Mouse (Mus musculus) heart, adult 2 months (tissue): Measurements from ENCODE around the gene Dscam. TPM values are rescaled to one million over a fixed set of nuclear protein-coding genes. Genes with fewer than 3 reads are reported as not detected.

Experiments used
- DNase-seq, 2 experiments: peaks; one replicate each; pipeline ENCODE4 v3.0.0; 2021
- H3K27ac ChIP-seq: fragments of 200-600 bp; 2 replicates; pipeline ENCODE4 v1.8.1; 2022
- H3K27me3 ChIP-seq: fragments of 200-500 bp; 2 replicates; pipeline ENCODE4 v1.6.1; 2012; ENCODE audit warnings: mild to moderate bottlenecking, low read length, inconsistent platforms, mixed read lengths; ENCODE audit not compliant: control insufficient read depth, insufficient read depth
- H3K36me3 ChIP-seq: fragments of 200-500 bp; 2 replicates; pipeline ENCODE4 v1.6.1; 2012; ENCODE audit warnings: low read length, inconsistent platforms; ENCODE audit not compliant: control insufficient read depth, insufficient read depth
- H3K4me1 ChIP-seq: fragments of 200-500 bp; 2 replicates; pipeline ENCODE4 v1.6.1; 2011; ENCODE audit warnings: low read length; ENCODE audit not compliant: control insufficient read depth, insufficient read depth
- H3K4me3 ChIP-seq: fragments of 200-600 bp; 2 replicates; pipeline ENCODE4 v1.8.1; 2022
- H3K79me2 ChIP-seq: fragments of 200-500 bp; replicated peaks from 2 replicates; pipeline ENCODE4 v1.6.1; 2012; ENCODE audit warnings: mild to moderate bottlenecking, inconsistent platforms, low read length, moderate library complexity, mixed read lengths; ENCODE audit not compliant: control insufficient read depth, insufficient read depth
- H3K9ac ChIP-seq: fragments of 200-500 bp; 2 replicates; pipeline ENCODE4 v1.6.1; 2012; ENCODE audit warnings: low read depth, mild to moderate bottlenecking, control low read depth, inconsistent platforms, low read length, mixed read lengths
- CTCF ChIP-seq: fragments of 200-600 bp; IDR thresholded peaks from 2 replicates; pipeline ENCODE4 v1.8.1; 2022; ENCODE audit warnings: antibody characterized with exemption, mild to moderate bottlenecking, moderate library complexity
- EP300 ChIP-seq: fragments of 200-500 bp; IDR thresholded peaks from 2 replicates; pipeline ENCODE4 v1.6.1; 2011; ENCODE audit warnings: low read depth, low read length, control low read depth; ENCODE audit not compliant: insufficient read depth
- POLR2A ChIP-seq: fragments of 200-500 bp; IDR thresholded peaks from 2 replicates; pipeline ENCODE4 v1.6.1; 2011; ENCODE audit warnings: mild to moderate bottlenecking, low read depth, low read length, control low read depth; ENCODE audit not compliant: insufficient read depth
- WGBS: fragments of 180-500 bp; shearing (Covaris S2); methylation state at CpG from one replicate; pipeline ENCODE4 v1.1.7; 2018; 5-methylcytosine and 5-hydroxymethylcytosine counted together
- intact Hi-C: fragments of 180-260 bp; cut with DNase I; formaldehyde crosslinking; loops from one replicate; pipeline ENCODE4 v1.15.1; 2025
- polyA plus RNA-seq: library from polyadenylated mRNA; depleted of rRNA; stranded (reverse); fragments of >200 nt; gene quantifications from 2 replicates; pipeline ENCODE4 v1.2.3, GENCODE M21; 2012
- total RNA-seq, 2 experiments: library from RNA; stranded (reverse); gene quantifications; 2 replicates each; pipeline ENCODE4 v1.2.3; 2021

Gene Dscam
- total and polyA plus RNA-seq, 3 experiments, result 0.06 TPM; not detected in 2

- H3K4me3 ChIP-seq, result no peak overlapping the region
- no peaks in the 10 kb centered on the region for H3K79me2 ChIP-seq
- no peaks in the 10 kb centered on the region for H3K27me3 ChIP-seq
- H3K27ac ChIP-seq, result no peak overlapping the region
- no peak for DNase-seq
- 45% methylated on average over 4 of the region's 4 CpGs for WGBS
- H3K9ac ChIP-seq, result no peak overlapping the region
- H3K4me1 ChIP-seq, result no peaks in the 10 kb centered on the region
- H3K36me3 ChIP-seq, result no peaks in the 10 kb centered on the region
- TF ChIP-seq CTCF (no peak), POLR2A (no peak), EP300 (no peak)
- intact Hi-C loops, result no loop called here
These were observed 293.3 kb downstream of the Dscam start for GRCm38 (mm10) chr16:96877271-96877670.

GRCm38 (mm10) chr16:96872799-96873198 is 297.8 kb downstream of the Dscam start:
- TF ChIP-seq EP300, result no peak
- no peak for TF ChIP-seq CTCF
- no peak for TF ChIP-seq POLR2A

GRCm38 (mm10) chr16:96857571-96857970 is 313.0 kb downstream of the Dscam start:
- Histone ChIP-seq H3K36me3 (no peaks in the 10 kb centered on the region; the same call in 1 of the 2 replicates), H3K79me2 (no peaks in the 10 kb centered on the region), H3K27ac (no peak overlapping the region), H3K27me3 (no peaks in the 10 kb centered on the region), H3K4me1 (no peaks in the 10 kb centered on the region), H3K4me3 (no peak overlapping the region), H3K9ac (no peak overlapping the region)
- 18% methylated on average over 2 of the region's 2 CpGs for WGBS
- TF ChIP-seq CTCF (no peak), POLR2A (no peak), EP300 (no peak)
- intact Hi-C loops, result no loop called here
- no peak for DNase-seq

More at GRCm38 (mm10) chr16:96872799-96873198, 297.8 kb downstream of the Dscam start:
- no peak overlapping the region for H3K27ac ChIP-seq
- intact Hi-C loops, result no loop called here
- H3K79me2 ChIP-seq, result no peaks in the 10 kb centered on the region
- no peak for DNase-seq
- H3K36me3 ChIP-seq, result no peaks in the 10 kb centered on the region
- 63% methylated on average over 7 of the region's 7 CpGs for WGBS
- no peak overlapping the region for H3K4me3 ChIP-seq
- H3K4me1 ChIP-seq, result no peaks in the 10 kb centered on the region
- H3K27me3 ChIP-seq, result no peaks in the 10 kb centered on the region
- H3K9ac ChIP-seq, result no peak overlapping the region

DNA sequence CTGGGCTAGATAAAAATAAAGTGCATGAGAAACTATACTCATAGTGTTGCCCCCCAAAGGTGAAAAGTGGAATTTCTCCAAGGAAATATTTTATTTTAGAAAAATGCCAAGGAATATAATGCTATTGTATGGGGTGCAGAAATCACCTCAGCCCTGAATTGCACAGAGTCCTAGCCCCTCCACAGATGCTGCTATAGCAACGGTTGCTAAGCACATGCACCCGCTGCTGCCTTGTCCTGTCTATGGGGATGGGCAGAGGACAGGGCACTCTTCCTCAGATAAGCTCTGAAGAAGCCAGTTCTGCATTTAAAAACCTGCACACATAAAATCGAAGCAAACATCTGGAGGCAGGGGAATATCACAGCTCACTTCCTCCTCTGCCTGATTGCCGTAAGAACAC is 315.5 kb downstream of the Dscam start:
- intact Hi-C loops, result no loop called here
- H3K79me2 ChIP-seq, result no peaks in the 10 kb centered on the region
- 56% methylated on average over 4 of the region's 4 CpGs for WGBS
- no peak for DNase-seq
- no peak overlapping the region for H3K4me3 ChIP-seq
- H3K27ac ChIP-seq, result no peak overlapping the region
- H3K4me1 ChIP-seq, result no peaks in the 10 kb centered on the region
- no peak for TF ChIP-seq EP300
- TF ChIP-seq POLR2A, result no peak
- TF ChIP-seq CTCF, result no peak
- H3K36me3 ChIP-seq, result no peaks in the 10 kb centered on the region; the same call in 1 of the 2 replicates
- H3K27me3 ChIP-seq, result no peaks in the 10 kb centered on the region
- no peak overlapping the region for H3K9ac ChIP-seq

DNA sequence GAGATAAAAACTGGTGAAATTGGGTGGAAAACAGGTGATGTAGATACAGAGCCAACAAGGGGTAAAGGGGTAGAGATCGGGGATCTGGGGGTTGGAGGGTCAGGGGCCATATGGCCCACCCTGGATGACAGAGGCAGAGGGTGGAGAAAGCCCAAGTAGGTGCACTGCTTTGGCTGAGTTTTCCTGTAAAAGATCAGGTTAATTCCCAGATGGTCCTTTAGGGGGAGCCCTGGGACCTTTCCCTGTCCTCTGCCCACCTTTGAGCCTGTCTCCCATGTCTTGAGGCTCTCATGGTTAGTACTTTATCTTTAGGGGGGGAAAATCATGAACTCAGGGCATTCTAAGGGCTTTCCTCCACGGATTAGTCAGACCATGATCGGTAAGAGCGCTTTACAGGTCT is 318.2 kb downstream of the Dscam start:
- DNase-seq, result no peak
- 17% methylated on average over 4 of the region's 4 CpGs for WGBS
- H3K4me1 ChIP-seq, result no peaks in the 10 kb centered on the region
- H3K79me2 ChIP-seq, result no peaks in the 10 kb centered on the region
- H3K9ac ChIP-seq, result no peak overlapping the region
- H3K27me3 ChIP-seq, result no peaks in the 10 kb centered on the region
- TF ChIP-seq EP300 (no peak), CTCF (peak; percentile 73)
- H3K4me3 ChIP-seq, result no peak overlapping the region
- intact Hi-C loops, result loop anchor here (1.0 kb wide), 1 partner anchor 420 kb away; no protein-coding TSS in a partner anchor
- no peaks in the 10 kb centered on the region; the same call in 1 of the 2 replicates for H3K36me3 ChIP-seq
- no peak overlapping the region for H3K27ac ChIP-seq

DNA sequence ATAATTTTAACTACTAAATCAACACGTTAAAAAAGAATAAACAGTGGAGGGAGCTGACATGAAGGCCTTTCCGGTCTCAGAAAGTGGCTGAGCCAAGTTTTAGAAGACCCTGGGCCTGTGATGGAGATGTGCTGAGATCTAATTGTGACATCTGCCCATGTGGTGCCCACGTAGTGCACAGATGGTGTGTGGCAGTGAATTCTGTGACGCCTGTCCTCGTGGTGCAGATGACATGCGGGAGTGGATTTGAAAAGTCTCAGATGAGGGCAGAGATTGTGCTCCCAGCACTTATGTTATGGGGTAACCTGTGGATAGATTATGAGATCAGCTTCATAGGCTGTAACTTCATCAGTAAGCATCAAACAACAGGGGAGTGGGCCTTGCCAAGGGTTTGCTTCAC is 321.6 kb downstream of the Dscam start:
- Histone ChIP-seq H3K9ac (no peak overlapping the region), H3K36me3 (no peaks in the 10 kb centered on the region), H3K27me3 (no peaks in the 10 kb centered on the region), H3K4me1 (no peaks in the 10 kb centered on the region), H3K4me3 (no peak overlapping the region), H3K79me2 (no peaks in the 10 kb centered on the region), H3K27ac (no peak overlapping the region)
- 84% methylated on average over 6 of the region's 6 CpGs for WGBS
- intact Hi-C loops, result no loop called here
- no peak for TF ChIP-seq POLR2A
- no peak for TF ChIP-seq EP300
- no peak for TF ChIP-seq CTCF
- DNase-seq, result no peak
